ENCODE assay signal across 8 mouse cellular contexts in the genomic region with DNA sequence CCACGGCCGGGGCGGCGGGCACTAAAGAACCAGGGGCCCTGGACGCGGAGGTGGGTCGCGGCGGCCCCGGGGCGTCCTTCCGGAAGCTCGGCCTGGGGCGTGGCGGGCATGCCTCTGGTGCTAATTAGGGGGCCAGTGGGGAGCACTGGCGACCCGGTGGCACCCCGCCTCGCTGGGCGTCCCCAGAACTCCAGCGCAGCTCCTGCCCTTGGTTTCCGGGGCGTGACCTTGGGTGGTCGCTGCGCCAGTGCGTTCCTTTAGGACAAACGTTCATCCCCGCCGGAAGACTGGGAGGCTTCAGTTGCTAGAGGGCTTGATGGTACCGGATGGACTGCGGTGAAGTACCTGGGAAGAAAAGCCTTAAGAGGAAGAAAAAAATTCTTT. TPM values are rescaled to one million over a fixed set of nuclear protein-coding genes. Genes with fewer than 3 reads are reported as not detected.
DNase-seq lines count a peak whose midpoint lies in the region; ATAC-seq and TF ChIP-seq lines count a peak whose summit lies in the region.

No protein-coding gene starts in this region.

- no peaks in the 10 kb centered on the region; the same call in none of the 2 replicates for H3K36me3 ChIP-seq in ES-Bruce4 (ENCODE audit: control insufficient read depth, insufficient read depth, low read length, poor library complexity, severe bottlenecking)
- H3K36me3 ChIP-seq in embryonic facial prominence, embryonic 13.5 days: peaks cover 13% of the 10 kb centered on the region
- peaks cover 10% of the 10 kb centered on the region for H3K36me3 ChIP-seq in midbrain, embryonic 13.5 days
- no peaks in the 10 kb centered on the region for H3K36me3 ChIP-seq in stomach, embryonic 14.5 days (ENCODE audit: control insufficient read depth, insufficient read depth, low read length)

- no peaks in the 10 kb centered on the region for H3K4me1 ChIP-seq in ES-Bruce4 (ENCODE audit: control insufficient read depth, insufficient read depth, low read length)
- H3K4me1 ChIP-seq in embryonic facial prominence, embryonic 13.5 days: peaks cover 19% of the 10 kb centered on the region
- peaks cover 23% of the 10 kb centered on the region for H3K4me1 ChIP-seq in midbrain, embryonic 13.5 days (replicated peaks)
- H3K4me1 ChIP-seq in stomach, embryonic 14.5 days (ENCODE audit: control insufficient read depth, insufficient read depth, low read length): peaks cover 12% of the 10 kb centered on the region; the same call in 1 of the 2 replicates

- no peak for TF ChIP-seq CTCF in ES-Bruce4 (IDR thresholded peaks at IDR 0.05; ENCODE audit: low read depth, low read length)

- 0% methylated on average over 30 of the region's 31 CpGs for whole genome bisulfite sequencing in embryonic facial prominence, embryonic 13.5 days
- under 1% methylated on average over 27 of the region's 31 CpGs for WGBS in midbrain, embryonic 13.5 days
- WGBS in stomach, embryonic 14.5 days: under 1% methylated on average over 31 of the region's 31 CpGs

- peak overlapping the region; percentile 92 for H3K4me3 ChIP-seq in ES-Bruce4 (ENCODE audit: low read depth, low read length)
- H3K4me3 ChIP-seq in embryonic facial prominence, embryonic 13.5 days: peak overlapping the region; percentile 95
- H3K4me3 ChIP-seq in midbrain, embryonic 13.5 days (replicated peaks): peak overlapping the region; percentile 100
- H3K4me3 ChIP-seq in stomach, embryonic 14.5 days (ENCODE audit: low read depth, low read length): peak overlapping the region; percentile 98

- H3K4me2 ChIP-seq in embryonic facial prominence, embryonic 13.5 days: peak overlapping the region; percentile 81
- peak overlapping the region; percentile 93 for H3K4me2 ChIP-seq in midbrain, embryonic 13.5 days (replicated peaks)
- peak overlapping the region; percentile 49 for H3K4me2 ChIP-seq in stomach, embryonic 14.5 days (replicated peaks; ENCODE audit: low read depth, low read length)

- H3K9me3 ChIP-seq in ES-Bruce4 (replicated peaks; ENCODE audit: control insufficient read depth, insufficient read depth, low read length, poor library complexity, severe bottlenecking): peaks cover 20% of the 10 kb centered on the region
- H3K9me3 ChIP-seq in embryonic facial prominence, embryonic 13.5 days: peaks cover 9% of the 10 kb centered on the region; the same call in 1 of the 2 replicates
- H3K9me3 ChIP-seq in midbrain, embryonic 13.5 days: no peaks in the 10 kb centered on the region
- peaks cover 2% of the 10 kb centered on the region; the same call in 1 of the 2 replicates for H3K9me3 ChIP-seq in stomach, embryonic 14.5 days (ENCODE audit: control insufficient read depth, low read depth, low read length)

- peak; percentile 50 for DNase-seq in adrenal gland, postnatal 14 days
- no peak for DNase-seq in adrenal gland, postnatal 10 days
- DNase-seq in heart, postnatal 14 days: peak; percentile 43 to 49
- DNase-seq in liver: peak; percentile 68

- ATAC-seq in embryonic facial prominence, embryonic 13.5 days (ENCODE audit: insufficient number of reproducible peaks, insufficient read depth, low FRiP score, low TSS enrichment, low read depth): no peak
- ATAC-seq in midbrain, embryonic 13.5 days: no peak
- ATAC-seq in stomach, embryonic 14.5 days (ENCODE audit: insufficient number of reproducible peaks, insufficient read depth, low FRiP score, low read depth): no peak

- no peak for TF ChIP-seq POLR2A in ES-Bruce4 (IDR thresholded peaks at IDR 0.05; ENCODE audit: insufficient read depth, low read length)

- H3K27me3 ChIP-seq in ES-Bruce4 (ENCODE audit: control insufficient read depth, insufficient read depth, low read length, poor library complexity, severe bottlenecking): no peaks in the 10 kb centered on the region
- no peaks in the 10 kb centered on the region for H3K27me3 ChIP-seq in embryonic facial prominence, embryonic 13.5 days
- no peaks in the 10 kb centered on the region for H3K27me3 ChIP-seq in midbrain, embryonic 13.5 days
- no peaks in the 10 kb centered on the region for H3K27me3 ChIP-seq in stomach, embryonic 14.5 days (ENCODE audit: control insufficient read depth, insufficient read depth, low read length)

- intact Hi-C loops in heart, postnatal 14 days (cut with DNase I): loop anchor here (2.0 kb wide), 2 partner anchors 37 to 61 kb away; partner anchors contain the start of gene Ctbp1

- peak overlapping the region; percentile 14; the same call in 1 of the 2 replicates for H3K27ac ChIP-seq in ES-Bruce4 (ENCODE audit: insufficient read depth, low read length)
- peak overlapping the region; percentile 72 for H3K27ac ChIP-seq in embryonic facial prominence, embryonic 13.5 days
- peak overlapping the region; percentile 81 for H3K27ac ChIP-seq in midbrain, embryonic 13.5 days
- H3K27ac ChIP-seq in stomach, embryonic 14.5 days (ENCODE audit: low read length): peak overlapping the region; percentile 49

- H3K9ac ChIP-seq in ES-Bruce4 (ENCODE audit: low read depth, poor library complexity, severe bottlenecking): peak overlapping the region; percentile 92
- peak overlapping the region; percentile 95 for H3K9ac ChIP-seq in embryonic facial prominence, embryonic 13.5 days
- H3K9ac ChIP-seq in midbrain, embryonic 13.5 days (replicated peaks): peak overlapping the region; percentile 99
- H3K9ac ChIP-seq in stomach, embryonic 14.5 days (replicated peaks; ENCODE audit: low read depth, low read length): peak overlapping the region; percentile 87

- TF ChIP-seq EP300 in ES-Bruce4 (IDR thresholded peaks at IDR 0.05; ENCODE audit: insufficient read depth, low read depth, low read length): no peak

RNA-seq across cellular contexts. Expression of gene Maea, which starts 0.7 kb away (rescaled TPM):
- total RNA-seq in adrenal gland, postnatal 14 days (2021): 88.2 and 94.6 TPM in 2 replicates
- total RNA-seq in adrenal gland, postnatal 10 days (2021): 10 to 100 TPM; 86.8 to 97.7 TPM
- 90.5 and 96.8 TPM in 2 replicates for polyA plus RNA-seq in ES-Bruce4 (2011; ENCODE audit: insufficient read depth, insufficient read length, low read depth, missing spikeins)
- polyA plus RNA-seq in embryonic facial prominence, embryonic 13.5 days (2015; fragmentation: Nextera tagmentation; extraction: Ambion mirVana): 121 and 131 TPM in 2 replicates
- 10 to 100 TPM; 87.9 to 99.3 TPM for total RNA-seq in heart, postnatal 14 days (2021)
- 138 and 146 TPM in 2 replicates for polyA plus RNA-seq in midbrain, embryonic 13.5 days (2015; fragmentation: Nextera tagmentation; extraction: Ambion mirVana)
- polyA plus RNA-seq in stomach, embryonic 14.5 days (2014; fragmentation: Nextera tagmentation; extraction: Ambion mirVana): 124 and 130 TPM in 2 replicates

RNA-seq across cellular contexts. Expression of gene Uvssa, which starts 42.4 kb away (rescaled TPM):
- 8.0 and 9.4 TPM in 2 replicates for total RNA-seq in adrenal gland, postnatal 14 days (2021)
- 10 to 100 TPM in 1 of 2 experiments, 1 to 10 TPM in 1; 8.1 to 14.0 TPM for total RNA-seq in adrenal gland, postnatal 10 days (2021)
- polyA plus RNA-seq in ES-Bruce4 (2011; ENCODE audit: insufficient read depth, insufficient read length, low read depth, missing spikeins): 6.9 and 7.2 TPM in 2 replicates
- polyA plus RNA-seq in embryonic facial prominence, embryonic 13.5 days (2015; fragmentation: Nextera tagmentation; extraction: Ambion mirVana): 10.7 and 13.3 TPM in 2 replicates
- total RNA-seq in heart, postnatal 14 days (2021): 1 to 10 TPM; 4.4 to 6.2 TPM
- 9.4 and 9.9 TPM in 2 replicates for polyA plus RNA-seq in midbrain, embryonic 13.5 days (2015; fragmentation: Nextera tagmentation; extraction: Ambion mirVana)
- polyA plus RNA-seq in stomach, embryonic 14.5 days (2014; fragmentation: Nextera tagmentation; extraction: Ambion mirVana): 11.7 and 12.0 TPM in 2 replicates

Comparison
In these comparisons a context has a peak if more than half of its experiments do, and no peak if none do; other contexts are left out.
1. H3K27ac ChIP-seq: peak in every context shown above with its lines; median percentile 81 in midbrain, embryonic 13.5 days; 72 in embryonic facial prominence, embryonic 13.5 days; 49 in stomach, embryonic 14.5 days; 14 in ES-Bruce4.